25 mouse cellular contexts compared by ENCODE assay signal in genomic region chr4:136887714-136888113, GRCm38 (mm10). TPM values are rescaled to one million over a fixed set of nuclear protein-coding genes. Genes with fewer than 3 reads are reported as not detected.
A peak's percentile ranks its signal among the peaks of the same experiment; 100 is the strongest.
DNase-seq lines count a peak whose midpoint lies in the region; ATAC-seq and TF ChIP-seq lines count a peak whose summit lies in the region.
"Had no signal": no experiment of that assay in that cellular context is flagged by ENCODE, and none has a peak within 500 bp of the region (broad histone marks: within the 10 kb centered on the region; RNA-seq: fewer than 3 reads in every experiment).

No protein-coding gene starts in this region.

- H3K27ac ChIP-seq in heart, embryonic 10.5 days = no peak overlapping the region
- peak overlapping the region; percentile 96 for H3K27ac ChIP-seq in bone marrow macrophage, adult 2 months (ENCODE audit: insufficient read depth, low read depth, low read length)
- H3K27ac ChIP-seq in brown adipose tissue, adult 24 weeks (replicated peaks; ENCODE audit: low read depth, low read length) = peak overlapping the region; percentile 87
- 0 out of 2 replicates have a peak overlapping the region, but pooled peaks have one; percentile 2 for H3K27ac ChIP-seq in small intestine, adult 2 months (ENCODE audit: insufficient read depth, low read depth, low read length)
- H3K27ac ChIP-seq: embryonic facial prominence, embryonic 13.5 days; embryonic facial prominence, embryonic 15.5 days; forebrain, embryonic 10.5 days; forebrain, embryonic 12.5 days had no signal

- no peak for ATAC-seq in activated CD4-positive, CD25-positive, alpha-beta regulatory T cell, adult 4 months
- ATAC-seq: forebrain, embryonic 14.5 days; forebrain, embryonic 16.5 days had no signal

- DNase-seq in heart, adult 18-20 months = peak; percentile 23 to 43
- no peak for DNase-seq in heart, embryonic 10.5 days (ENCODE audit: low spot score)
- no peak for DNase-seq in embryo, embryonic 9.5 days (ENCODE audit: extremely low spot score)
- DNase-seq: adrenal gland, adult 8-10 months; adrenal gland, postnatal 14 days; adrenal gland, postnatal 36 days; cerebellum, adult 11-12 months; cerebellum, adult 2 months; cerebellum, adult 9-10 months; cerebellum, postnatal 10 days; cerebellum, postnatal 25 days had no signal

- peaks cover 73% of the 10 kb centered on the region for H3K27me3 ChIP-seq in heart, embryonic 10.5 days (ENCODE audit: insufficient read depth, poor library complexity, severe bottlenecking)
- H3K27me3 ChIP-seq in small intestine, adult 2 months (ENCODE audit: control insufficient read depth, insufficient read depth, low read length) = no peaks in the 10 kb centered on the region

- no peak overlapping the region for H3K4me3 ChIP-seq in heart, embryonic 10.5 days
- no peak overlapping the region for H3K4me3 ChIP-seq in bone marrow macrophage, adult 2 months (ENCODE audit: insufficient read depth, low read length)
- H3K4me3 ChIP-seq in brown adipose tissue, adult 24 weeks (ENCODE audit: insufficient read depth, low read depth, low read length) = no peak overlapping the region
- no peak overlapping the region for H3K4me3 ChIP-seq in small intestine, adult 2 months (ENCODE audit: low read depth, low read length)
- H3K4me3 ChIP-seq: embryonic facial prominence, embryonic 13.5 days; embryonic facial prominence, embryonic 15.5 days; erythroblast, embryonic 14.5 days; forebrain, embryonic 10.5 days; forebrain, embryonic 12.5 days had no signal

- no peaks in the 10 kb centered on the region for H3K36me3 ChIP-seq in heart, embryonic 10.5 days
- no peaks in the 10 kb centered on the region for H3K36me3 ChIP-seq in small intestine, adult 2 months (ENCODE audit: control insufficient read depth, insufficient read depth, low read length)
- H3K36me3 ChIP-seq: embryonic facial prominence, embryonic 13.5 days; embryonic facial prominence, embryonic 15.5 days; forebrain, embryonic 10.5 days; forebrain, embryonic 12.5 days had no signal

- H3K4me1 ChIP-seq in heart, embryonic 10.5 days = no peaks in the 10 kb centered on the region
- peaks cover 56% of the 10 kb centered on the region for H3K4me1 ChIP-seq in bone marrow macrophage, adult 2 months (ENCODE audit: control insufficient read depth, insufficient read depth, low read length)
- H3K4me1 ChIP-seq in brown adipose tissue, adult 24 weeks (ENCODE audit: control insufficient read depth, insufficient read depth, insufficient read length, low read length) = no peaks in the 10 kb centered on the region
- no peaks in the 10 kb centered on the region for H3K4me1 ChIP-seq in small intestine, adult 2 months (ENCODE audit: control insufficient read depth, insufficient read depth, insufficient read length, low read length)
- H3K4me1 ChIP-seq: embryonic facial prominence, embryonic 13.5 days; embryonic facial prominence, embryonic 15.5 days; forebrain, embryonic 10.5 days had no signal

- H3K9me3 ChIP-seq in heart, embryonic 10.5 days = no peaks in the 10 kb centered on the region
- H3K9me3 ChIP-seq: embryonic facial prominence, embryonic 13.5 days; embryonic facial prominence, embryonic 15.5 days; forebrain, embryonic 10.5 days; forebrain, embryonic 12.5 days had no signal

- 67% methylated on average over 5 of the region's 5 CpGs for WGBS in heart, embryonic 10.5 days
- 39% methylated on average over 5 of the region's 5 CpGs for WGBS in small intestine, adult 2 months

- TF ChIP-seq POLR2A in bone marrow macrophage, adult 2 months (IDR thresholded peaks at IDR 0.05; ENCODE audit: borderline replicate concordance, low read depth, low read length) = no peak
- TF ChIP-seq POLR2A in small intestine, adult 2 months (IDR thresholded peaks at IDR 0.05; ENCODE audit: low read depth, low read length) = no peak

- TF ChIP-seq CTCF in bone marrow macrophage, adult 2 months (IDR thresholded peaks at IDR 0.05; ENCODE audit: low read depth, low read length) = no peak
- TF ChIP-seq CTCF in small intestine, adult 2 months (IDR thresholded peaks at IDR 0.05; ENCODE audit: extremely low read depth, insufficient read length, insufficient replicate concordance, low read depth, low read length) = no peak

RNA-seq across cellular contexts. Expression of gene C1qb, which starts 1.7 kb away (rescaled TPM):
- total RNA-seq in heart, adult 18-20 months (2021) = 10 to 100 TPM; 42.6 to 54.2 TPM
- polyA plus RNA-seq in heart, embryonic 10.5 days (2016; fragmentation: Nextera tagmentation; extraction: Ambion mirVana) = 4.5 and 13.4 TPM in 2 replicates
- 3,592 and 3,777 TPM in 2 replicates for polyA plus RNA-seq in bone marrow macrophage, adult 2 months (2012; ENCODE audit: insufficient read depth, insufficient read length, missing spikeins)
- 61.3 and 65.2 TPM in 2 replicates for polyA plus RNA-seq in brown adipose tissue, adult 24 weeks (2012; ENCODE audit: insufficient read depth, insufficient read length, missing spikeins)
- polyA plus RNA-seq in small intestine, adult 2 months (2012; rRNA removed) = 58.9 and 71.3 TPM in 2 replicates
- polyA plus RNA-seq in activated CD4-positive, CD25-positive, alpha-beta regulatory T cell, adult 4 months (2017; shearing (Covaris generic)) = 1 to 10 TPM; 1.2 to 6.1 TPM
- total RNA-seq: ES-E14, MEL had no signal
- polyA plus RNA-seq: C2C12 had no signal

RNA-seq across cellular contexts. Expression of gene C1qc, which starts 5.2 kb away (rescaled TPM):
- 10 to 100 TPM; 36.9 to 41.6 TPM for total RNA-seq in heart, adult 18-20 months (2021)
- polyA plus RNA-seq in heart, embryonic 10.5 days (2016; fragmentation: Nextera tagmentation; extraction: Ambion mirVana) = 1.3 and 4.7 TPM in 2 replicates
- polyA plus RNA-seq in bone marrow macrophage, adult 2 months (2012; ENCODE audit: insufficient read depth, insufficient read length, missing spikeins) = 2,483 and 2,716 TPM in 2 replicates
- polyA plus RNA-seq in brown adipose tissue, adult 24 weeks (2012; ENCODE audit: insufficient read depth, insufficient read length, missing spikeins) = 49.4 and 55.0 TPM in 2 replicates
- 82.5 and 108 TPM in 2 replicates for polyA plus RNA-seq in small intestine, adult 2 months (2012; rRNA removed)
- polyA plus RNA-seq in activated CD4-positive, CD25-positive, alpha-beta regulatory T cell, adult 4 months (2017; shearing (Covaris generic)) = under 1 TPM; 0.28 to 0.56 TPM
- total RNA-seq: ES-E14, MEL had no signal
- polyA plus RNA-seq: C2C12 had no signal

RNA-seq across cellular contexts. Expression of gene C1qa, which starts 10.9 kb away (rescaled TPM):
- 10 to 100 TPM; 44.4 to 55.2 TPM for total RNA-seq in heart, adult 18-20 months (2021)
- polyA plus RNA-seq in heart, embryonic 10.5 days (2016; fragmentation: Nextera tagmentation; extraction: Ambion mirVana) = 1.3 and 4.2 TPM in 2 replicates
- 1,983 and 2,039 TPM in 2 replicates for polyA plus RNA-seq in bone marrow macrophage, adult 2 months (2012; ENCODE audit: insufficient read depth, insufficient read length, missing spikeins)
- polyA plus RNA-seq in brown adipose tissue, adult 24 weeks (2012; ENCODE audit: insufficient read depth, insufficient read length, missing spikeins) = 56.5 and 75.2 TPM in 2 replicates
- 35.1 and 55.8 TPM in 2 replicates for polyA plus RNA-seq in small intestine, adult 2 months (2012; rRNA removed)
- polyA plus RNA-seq in activated CD4-positive, CD25-positive, alpha-beta regulatory T cell, adult 4 months (2017; shearing (Covaris generic)) = under 1 TPM; 0.83 to 0.97 TPM
- total RNA-seq: ES-E14 had no signal
- polyA plus RNA-seq: C2C12 had no signal

RNA-seq across cellular contexts. Expression of gene Ephb2, which starts 51.9 kb away (rescaled TPM):
- total RNA-seq in heart, adult 18-20 months (2021) = under 1 TPM; 0.89 to 0.90 TPM
- 2.6 and 4.2 TPM in 2 replicates for polyA plus RNA-seq in heart, embryonic 10.5 days (2016; fragmentation: Nextera tagmentation; extraction: Ambion mirVana)
- polyA plus RNA-seq in bone marrow macrophage, adult 2 months (2012; ENCODE audit: insufficient read depth, insufficient read length, missing spikeins) = not detected in 2 replicates
- 1.4 and 1.5 TPM in 2 replicates for polyA plus RNA-seq in brown adipose tissue, adult 24 weeks (2012; ENCODE audit: insufficient read depth, insufficient read length, missing spikeins)
- polyA plus RNA-seq in small intestine, adult 2 months (2012; rRNA removed) = 32.1 and 57.6 TPM in 2 replicates
- polyA plus RNA-seq in activated CD4-positive, CD25-positive, alpha-beta regulatory T cell, adult 4 months (2017; shearing (Covaris generic)) = not detected
- polyA plus RNA-seq: erythroblast, embryonic 14.5 days had no signal

Comparison
In these comparisons a context has a peak if more than half of its experiments do, and no peak if none do; other contexts are left out.
1. DNase-seq: peak in heart, adult 18-20 months (2 of 2); none in heart, embryonic 10.5 days (single experiment) and embryo, embryonic 9.5 days (single experiment).
2. RNA of gene C1qb, which starts 1.7 kb away (polyA plus RNA-seq): 3,592 to 3,777 TPM in bone marrow macrophage, adult 2 months; 58.9 to 71.3 TPM in small intestine, adult 2 months, 61.3 to 65.2 TPM in brown adipose tissue, adult 24 weeks, 4.5 to 13.4 TPM in heart, embryonic 10.5 days and 1.2 to 6.1 TPM in activated CD4-positive, CD25-positive, alpha-beta regulatory T cell, adult 4 months; every median in the first group is over 10 times any median in the second.
3. RNA of gene C1qc, which starts 5.2 kb away (polyA plus RNA-seq): 2,483 to 2,716 TPM in bone marrow macrophage, adult 2 months; 82.5 to 108 TPM in small intestine, adult 2 months, 49.4 to 55.0 TPM in brown adipose tissue, adult 24 weeks, 1.3 to 4.7 TPM in heart, embryonic 10.5 days and 0.28 to 0.56 TPM in activated CD4-positive, CD25-positive, alpha-beta regulatory T cell, adult 4 months; every median in the first group is over 10 times any median in the second.
4. RNA of gene C1qa, which starts 10.9 kb away (polyA plus RNA-seq): 1,983 to 2,039 TPM in bone marrow macrophage, adult 2 months; 56.5 to 75.2 TPM in brown adipose tissue, adult 24 weeks, 35.1 to 55.8 TPM in small intestine, adult 2 months, 1.3 to 4.2 TPM in heart, embryonic 10.5 days and 0.83 to 0.97 TPM in activated CD4-positive, CD25-positive, alpha-beta regulatory T cell, adult 4 months; every median in the first group is over 10 times any median in the second.